Mouse (Mus musculus) erythroid progenitor cell, adult 5-6 weeks (primary cell): ENCODE data around the gene Tbc1d1. TPM values are rescaled to one million over a fixed set of nuclear protein-coding genes. Genes with fewer than 3 reads are reported as not detected.

Source experiments
- ATAC-seq: replicated peaks from 2 replicates; pipeline ENCODE4 v1.8.0; 2016; ENCODE audit warnings: moderate number of reproducible peaks, mild to moderate bottlenecking, moderate TSS enrichment, inconsistent platforms; ENCODE audit not compliant: poor library complexity, low FRiP score, severe bottlenecking
- total RNA-seq, 2 experiments: library from RNA; stranded (forward) in 1 of 2; stranded (reverse) in 1 of 2; fragments of 150-400 nt in 1 of 2; fragments of 186-747, 209-891 nt in 1 of 2; gene quantifications; 2 replicates each; pipeline versions ENCODE4 v1.2.3 to v1.2.4; 2015 to 2017; ENCODE audit warnings: low replicate concordance in 2 of 2

Tbc1d1 gene
- total RNA-seq, 2 experiments from 2014 or later = 5.7 to 15.1 TPM

GRCm38 (mm10) chr5:64232872-64233271 is 76.8 kb downstream of the Tbc1d1 start:
- no peak for ATAC-seq

GRCm38 (mm10) chr5:64234269-64234985 is 78.3 kb downstream of the Tbc1d1 start:
- no peak for ATAC-seq

DNA sequence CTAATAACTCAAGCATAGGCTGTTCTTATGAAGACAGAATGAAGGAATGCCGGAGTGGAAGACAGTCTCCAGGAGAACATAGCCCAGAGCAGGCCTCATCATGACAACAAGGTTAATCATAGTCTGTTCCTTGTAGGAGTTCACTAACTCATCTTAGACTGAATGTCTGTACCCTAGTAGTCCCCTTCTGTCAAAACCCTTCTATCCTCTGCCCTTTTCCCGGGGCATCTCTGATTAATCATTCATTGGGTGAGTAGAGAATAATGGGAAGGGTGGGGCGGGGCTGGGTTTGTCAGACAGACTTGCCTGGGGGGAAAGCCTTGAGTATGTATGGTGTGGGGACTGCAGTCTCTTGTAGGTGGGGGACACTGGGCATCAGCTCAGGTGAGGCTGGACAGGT is 79.1 kb downstream of the Tbc1d1 start:
- no peak for ATAC-seq

DNA sequence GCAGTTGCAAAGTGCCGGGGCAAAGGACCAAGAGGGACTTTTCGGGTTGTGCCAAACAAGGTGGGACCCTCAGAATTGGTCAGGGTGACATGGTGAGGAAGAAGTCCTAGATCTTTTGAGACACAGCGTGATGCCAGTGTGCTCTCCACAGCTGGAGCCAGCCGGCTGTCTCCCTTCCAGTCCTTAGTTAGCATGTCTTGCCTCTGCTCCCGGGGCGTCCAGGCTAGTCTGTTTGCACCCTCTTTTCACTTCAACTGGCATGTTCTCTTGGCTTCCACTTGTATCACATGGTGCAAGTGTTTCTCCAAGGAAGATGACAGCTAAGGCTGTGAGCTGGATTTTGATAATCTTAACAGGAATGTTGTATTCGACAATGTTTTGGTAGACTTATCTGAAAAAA is 80.5 kb downstream of the Tbc1d1 start:
- ATAC-seq = no peak

DNA sequence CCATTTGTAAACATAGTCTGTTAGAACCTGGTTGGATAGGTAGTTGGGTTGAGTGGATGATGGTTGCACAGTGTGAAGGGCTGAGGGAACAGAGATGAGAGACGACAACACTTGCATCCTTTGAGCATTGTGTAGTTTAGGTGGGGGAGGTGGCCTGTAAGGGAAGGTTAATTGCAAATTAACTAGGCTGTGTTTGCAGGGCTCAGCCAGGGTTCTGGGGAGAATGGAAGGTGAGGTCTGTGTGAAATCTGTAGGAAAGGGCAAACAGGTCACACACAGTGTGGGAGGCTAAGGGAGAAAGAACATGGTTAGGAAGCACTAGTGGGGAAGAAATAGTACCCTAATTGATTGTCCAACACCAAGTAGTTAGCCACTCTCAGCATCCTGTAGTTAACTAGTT is 81.2 kb downstream of the Tbc1d1 start:
- ATAC-seq = no peak

- ATAC-seq = no peak
Measured at GRCm38 (mm10) chr5:64237693-64238092, 81.6 kb downstream of the Tbc1d1 start.

DNA sequence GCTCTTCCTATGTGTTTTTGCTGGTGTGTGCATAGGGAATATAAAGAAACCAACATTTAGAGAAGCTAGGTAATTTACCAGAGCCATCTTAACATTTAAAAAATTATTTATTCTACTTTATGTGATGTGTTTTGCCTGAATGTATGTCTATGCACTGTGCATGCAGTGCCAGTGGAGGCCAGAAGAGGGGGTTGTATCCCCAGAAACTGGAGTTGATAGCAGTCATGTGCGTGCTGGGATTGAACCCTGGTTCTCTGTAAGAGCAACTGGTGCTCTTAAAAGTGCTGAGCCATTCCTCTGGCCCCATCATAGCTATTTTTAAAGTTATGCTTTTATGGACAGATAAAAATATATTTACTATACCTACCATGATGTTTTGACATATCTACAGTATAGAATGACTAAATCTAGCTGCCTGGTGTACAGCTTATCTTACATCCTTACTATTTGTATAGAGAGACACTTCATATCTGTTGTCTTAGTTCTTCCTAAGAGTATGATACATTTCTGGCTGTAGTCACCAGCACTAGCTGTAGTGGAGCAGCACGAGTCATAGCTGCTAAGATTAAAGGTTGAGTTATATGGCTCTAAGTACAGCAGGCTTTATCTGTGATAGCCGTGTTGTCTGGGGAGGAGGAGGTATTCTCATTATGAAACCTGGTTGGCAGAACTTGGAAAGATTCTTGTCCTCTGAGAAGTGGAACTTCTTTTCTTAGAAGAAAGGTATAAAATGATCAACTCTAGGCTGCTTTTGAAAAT is 83.0 kb downstream of the Tbc1d1 start:
- ATAC-seq = no peak

DNA sequence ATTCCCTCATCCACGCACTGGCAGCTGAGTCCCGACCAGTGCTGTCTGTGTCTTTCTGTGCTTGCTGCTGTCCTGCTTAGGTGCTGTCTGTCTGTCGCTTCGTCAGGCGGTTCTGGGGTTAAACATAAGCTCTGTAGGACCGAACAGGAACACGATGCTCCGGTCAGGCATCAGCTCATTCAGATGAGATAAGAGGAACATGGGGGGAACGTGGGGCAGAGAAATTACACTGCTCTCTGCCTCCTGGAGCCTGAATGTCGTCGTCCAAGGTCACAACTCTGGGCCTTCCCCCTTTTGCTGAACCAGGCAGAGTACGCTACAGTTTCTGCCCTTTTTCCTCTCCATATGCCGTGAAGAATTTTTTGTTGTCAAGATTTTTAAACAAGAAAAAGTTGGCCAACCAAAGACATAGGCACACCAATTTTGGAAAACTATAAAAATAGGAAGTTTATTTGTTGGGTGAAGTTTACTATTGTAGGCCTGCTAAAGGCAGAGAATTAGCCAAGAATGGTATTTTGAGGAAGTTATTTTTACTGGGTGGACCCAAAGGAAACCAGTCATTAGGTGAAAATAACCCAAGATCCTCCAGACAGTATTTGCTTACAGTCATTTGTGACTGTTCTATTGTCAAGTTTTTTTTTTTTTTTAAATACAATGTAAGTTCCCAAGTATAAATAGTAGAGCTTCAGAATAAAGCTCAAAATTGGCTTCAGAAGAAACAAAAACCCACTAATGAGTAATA is 85.0 kb downstream of the Tbc1d1 start:
- no peak for ATAC-seq

DNA sequence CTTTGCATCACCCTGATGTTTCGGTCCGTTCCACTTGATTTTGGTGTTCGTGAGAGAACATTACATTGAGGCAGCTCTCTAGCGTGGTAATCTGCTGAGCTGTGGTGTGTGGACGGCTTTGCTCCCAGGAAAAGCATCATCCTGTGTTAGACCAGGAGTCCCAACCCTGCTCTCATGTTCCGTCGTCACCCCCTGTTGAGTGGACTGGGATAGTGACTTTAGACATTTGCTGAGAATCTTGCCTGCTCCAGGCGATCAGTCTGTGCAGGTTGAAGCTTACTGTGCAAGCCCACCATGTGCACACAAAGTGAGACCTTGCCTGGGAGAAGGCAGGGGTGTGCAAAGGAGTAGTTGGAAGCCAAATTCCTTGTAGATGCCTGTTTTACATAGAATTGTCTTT is 85.8 kb downstream of the Tbc1d1 start:
- no peak for ATAC-seq

GRCm38 (mm10) chr5:64242795-64243455 is 86.8 kb downstream of the Tbc1d1 start:
- no peak for ATAC-seq

GRCm38 (mm10) chr5:64243666-64244065 is 87.6 kb downstream of the Tbc1d1 start:
- ATAC-seq = no peak

DNA sequence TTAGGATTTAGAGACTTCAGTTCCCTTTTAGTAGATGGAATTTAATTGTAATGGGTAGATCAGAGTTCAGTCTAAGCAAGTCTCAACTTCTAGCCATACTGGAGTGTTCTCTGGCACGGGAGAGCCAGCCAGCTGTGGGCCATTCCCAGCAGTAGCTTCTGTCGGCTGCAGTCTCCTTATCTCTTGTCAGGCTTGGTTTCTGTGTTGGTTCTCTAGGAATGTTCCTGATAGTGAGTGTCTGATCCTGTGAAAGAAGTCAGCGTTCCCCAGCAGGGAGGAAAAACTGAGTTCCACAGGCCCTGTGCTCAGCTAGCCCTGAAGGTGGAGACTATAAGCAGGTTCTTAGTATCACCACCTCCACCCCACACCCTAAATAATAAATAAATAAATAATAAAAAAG is 88.2 kb downstream of the Tbc1d1 start:
- ATAC-seq = no peak

GRCm38 (mm10) chr5:64244745-64245144 is 88.6 kb downstream of the Tbc1d1 start:
- no peak for ATAC-seq

DNA sequence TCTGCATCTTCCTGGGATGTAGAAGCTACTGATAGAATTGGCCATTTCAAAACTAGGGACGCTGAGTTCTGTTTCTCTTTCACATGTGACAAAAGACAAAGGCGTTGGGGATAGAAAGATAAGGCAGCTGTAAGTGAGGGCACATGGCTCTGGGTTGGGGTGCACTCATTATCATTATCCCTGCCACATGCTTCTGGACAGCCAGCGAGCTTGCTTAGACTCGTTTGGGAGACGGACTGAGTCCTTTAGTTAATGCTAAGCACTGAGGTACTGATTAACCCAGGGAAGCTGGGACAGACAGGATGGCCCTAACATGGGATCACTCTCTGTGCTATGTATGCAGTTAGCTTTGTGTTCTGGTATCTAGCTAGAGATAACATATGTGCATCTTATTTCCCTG is 95.3 kb downstream of the Tbc1d1 start:
- ATAC-seq = no peak

DNA sequence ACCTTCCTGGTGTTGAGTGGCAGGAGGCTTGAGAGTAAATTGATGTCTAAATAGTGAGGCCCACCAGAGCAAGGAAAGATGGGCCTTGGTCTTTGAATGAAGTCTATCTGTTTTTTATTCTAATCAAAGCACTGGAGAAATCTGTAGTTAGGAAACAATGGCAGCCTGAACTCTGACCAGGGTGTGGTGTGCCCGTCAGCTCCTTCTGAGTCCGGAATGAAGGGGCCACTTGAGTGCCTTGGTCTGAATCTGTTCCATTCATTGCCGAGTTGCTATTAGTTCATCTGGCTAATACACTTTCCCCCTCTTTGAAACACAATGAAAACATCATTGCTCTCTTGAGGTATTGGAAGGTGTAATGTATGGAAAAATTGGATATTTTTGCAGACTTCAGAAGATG is 98.2 kb downstream of the Tbc1d1 start:
- no peak for ATAC-seq

DNA sequence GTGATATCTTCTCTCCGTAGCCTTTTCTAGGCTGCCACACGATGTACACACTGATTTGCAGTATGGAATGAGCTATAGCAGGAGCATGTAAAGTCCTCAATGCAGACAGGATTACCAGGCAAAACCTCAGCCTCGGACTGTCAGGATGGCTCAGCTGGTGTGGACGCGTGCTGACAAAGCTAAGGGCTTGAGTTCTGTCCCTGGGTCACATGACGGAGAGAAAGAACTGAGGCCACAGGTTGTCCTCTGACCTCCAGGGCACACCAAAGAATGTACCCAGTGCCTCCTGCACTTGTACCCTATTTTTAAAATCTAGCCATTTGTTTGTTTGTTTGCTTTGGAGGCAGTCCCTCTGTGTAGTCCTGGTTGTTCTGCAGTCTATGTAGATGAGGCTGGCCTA is 98.9 kb downstream of the Tbc1d1 start:
- ATAC-seq = no peak

DNA sequence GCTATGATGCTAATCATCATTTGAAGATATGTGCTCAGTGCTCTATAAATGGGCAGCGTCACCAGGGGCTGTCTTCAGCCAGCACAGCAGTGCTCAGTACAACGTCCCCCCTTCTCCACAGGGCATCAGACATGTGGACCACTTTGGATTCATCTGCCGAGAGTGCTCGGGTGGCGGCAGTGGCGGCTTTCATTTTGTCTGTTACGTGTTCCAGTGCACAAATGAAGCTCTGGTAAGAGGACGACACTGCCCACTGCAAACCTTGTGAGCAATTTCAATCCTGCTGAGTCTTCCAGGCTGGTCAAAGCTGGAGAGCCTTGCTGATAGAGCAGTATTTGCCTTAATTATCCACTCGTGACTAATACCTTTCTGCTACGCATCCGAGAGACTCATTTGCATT is 107.2 kb downstream of the Tbc1d1 start:
- ATAC-seq = no peak

GRCm38 (mm10) chr5:64263898-64264478 is 107.9 kb downstream of the Tbc1d1 start:
- no peak for ATAC-seq

DNA sequence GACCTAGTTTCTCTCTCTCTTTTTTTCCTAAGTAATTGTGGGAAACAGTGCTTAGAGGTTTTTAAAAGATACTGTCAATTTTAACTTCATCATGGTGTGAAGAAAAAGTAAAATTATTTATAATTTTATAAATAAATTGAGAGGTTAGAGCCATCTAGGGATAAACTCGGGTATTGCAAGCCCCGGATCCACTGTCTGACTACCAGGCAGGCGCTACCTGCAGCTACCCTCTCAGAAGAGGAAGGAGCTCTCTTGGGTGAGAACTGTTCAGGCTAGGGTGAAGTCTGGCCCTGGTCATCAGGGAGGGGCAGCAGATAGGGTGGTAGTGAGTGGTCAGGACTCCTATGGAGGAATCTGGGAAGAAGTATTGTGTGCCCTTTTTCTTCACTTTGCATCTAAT is 109.0 kb downstream of the Tbc1d1 start:
- ATAC-seq = no peak

DNA sequence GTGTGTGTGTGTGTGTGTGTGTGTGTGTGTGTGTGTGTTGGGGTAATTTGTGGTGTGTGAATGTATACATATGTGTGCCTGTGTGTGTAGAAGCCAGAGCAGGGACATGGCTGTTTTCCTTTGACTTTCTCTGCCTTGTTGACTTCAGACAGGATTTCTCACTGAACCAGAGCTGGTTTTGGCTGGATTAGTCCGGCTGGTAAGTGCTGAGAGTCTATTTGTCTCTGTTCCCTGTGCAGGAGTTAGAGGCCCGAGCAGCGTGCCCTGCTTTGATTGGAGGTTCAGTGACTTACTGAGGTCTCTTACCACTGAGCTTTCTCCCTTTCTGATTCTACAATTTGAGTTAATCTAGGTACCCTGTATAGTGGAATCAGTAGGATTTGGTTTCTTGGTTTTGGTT is 109.8 kb downstream of the Tbc1d1 start:
- ATAC-seq = no peak
